Mouse (Mus musculus) C2C12 (cell line): ENCODE measurements at regions not wholly inside any gene's neighbourhood (a gene's known extent, or its start where the extent isn't known, plus 50 kb on each side); places are given as distances from the start of the nearest gene placed in this dataset.

Source experiments
- CTCF ChIP-seq: IDR thresholded peaks from one replicate; pipeline ENCODE4 v1.5.1; 2011; ENCODE audit not compliant: control insufficient read depth, insufficient read depth, insufficient read length
- FOSL1 ChIP-seq: IDR thresholded peaks from one replicate; pipeline ENCODE4 v1.8.0; 2011; ENCODE audit warnings: mild to moderate bottlenecking, low read length; ENCODE audit not compliant: poor library complexity, insufficient read depth, severe bottlenecking
- MAX ChIP-seq: IDR thresholded peaks from one replicate; pipeline ENCODE4 v1.6.1; 2011; ENCODE audit warnings: mild to moderate bottlenecking, control low read depth
- USF1 ChIP-seq: IDR thresholded peaks from one replicate; pipeline ENCODE4 v1.6.1; 2011; ENCODE audit warnings: low read depth, mild to moderate bottlenecking, control low read depth, moderate library complexity

DNA sequence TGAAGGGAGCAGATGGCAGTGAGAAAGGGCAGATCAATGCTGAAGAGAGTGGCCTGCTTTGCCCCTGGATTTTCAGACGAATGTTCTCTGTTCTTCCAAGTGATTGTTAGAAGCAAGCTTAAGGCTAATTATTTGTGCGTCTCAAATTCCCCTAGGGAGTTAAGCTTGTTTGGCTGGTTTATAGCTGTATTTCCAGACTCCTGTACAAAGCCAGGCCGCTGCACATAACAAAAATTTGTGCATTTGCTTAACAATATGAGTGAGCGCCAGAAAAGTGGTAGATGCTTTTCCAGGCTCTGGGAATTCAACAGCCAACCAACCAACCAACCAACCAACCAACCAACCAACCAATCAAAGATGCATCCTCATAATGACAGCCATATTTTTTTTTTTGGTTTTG is 261.9 kb downstream of the Cbln1 start:
- TF ChIP-seq CTCF = no peak
- TF ChIP-seq USF1 = no peak
- TF ChIP-seq MAX = no peak
- TF ChIP-seq FOSL1 = no peak
